Mouse (Mus musculus) gastrocnemius, adult 2 months (tissue): ENCODE results near the gene Oxtr. TPM values are rescaled to one million over a fixed set of nuclear protein-coding genes. Genes with fewer than 3 reads are reported as not detected.

Experiments used
- DNase-seq: peaks from one replicate; pipeline ENCODE4 v3.0.0; 2022
- H3K27ac ChIP-seq: fragments of 200-600 bp; 2 replicates; pipeline ENCODE4 v1.8.1; 2022; ENCODE audit warnings: mild to moderate bottlenecking
- H3K4me3 ChIP-seq: fragments of 200-600 bp; 2 replicates; pipeline ENCODE4 v1.8.1; 2022; ENCODE audit warnings: mild to moderate bottlenecking, moderate library complexity
- CTCF ChIP-seq: fragments of 200-600 bp; IDR thresholded peaks from 2 replicates; pipeline ENCODE4 v1.8.1; 2022; ENCODE audit warnings: antibody characterized with exemption, mild to moderate bottlenecking, moderate library complexity
- intact Hi-C: fragments of 180-260 bp; cut with DNase I; formaldehyde crosslinking; loops from one replicate; pipeline ENCODE4 v1.15.1; 2025
- long read RNA-seq, 2 experiments: library from polyadenylated mRNA; stranded (forward); transcript quantifications; one replicate each; pipeline ENCODE4 v2.0.0; 2021
- total RNA-seq, 2 experiments: library from RNA; stranded (reverse); gene quantifications; 2 replicates each; pipeline ENCODE4 v1.2.3; 2021

Gene Oxtr
- total RNA-seq, result under 1 TPM; 0.05 to 0.25 TPM
- long read RNA-seq, experiment 1, partial matches to known transcripts, result 1 of 1 reads
- long read RNA-seq, experiment 1, other reads (novel, unspliced or antisense), result 0 of 1 reads
- long read RNA-seq, experiment 2, partial matches to known transcripts, result 0 of 1 reads
- long read RNA-seq, experiment 2, other reads (novel, unspliced or antisense), result 1 of 1 reads

DNA sequence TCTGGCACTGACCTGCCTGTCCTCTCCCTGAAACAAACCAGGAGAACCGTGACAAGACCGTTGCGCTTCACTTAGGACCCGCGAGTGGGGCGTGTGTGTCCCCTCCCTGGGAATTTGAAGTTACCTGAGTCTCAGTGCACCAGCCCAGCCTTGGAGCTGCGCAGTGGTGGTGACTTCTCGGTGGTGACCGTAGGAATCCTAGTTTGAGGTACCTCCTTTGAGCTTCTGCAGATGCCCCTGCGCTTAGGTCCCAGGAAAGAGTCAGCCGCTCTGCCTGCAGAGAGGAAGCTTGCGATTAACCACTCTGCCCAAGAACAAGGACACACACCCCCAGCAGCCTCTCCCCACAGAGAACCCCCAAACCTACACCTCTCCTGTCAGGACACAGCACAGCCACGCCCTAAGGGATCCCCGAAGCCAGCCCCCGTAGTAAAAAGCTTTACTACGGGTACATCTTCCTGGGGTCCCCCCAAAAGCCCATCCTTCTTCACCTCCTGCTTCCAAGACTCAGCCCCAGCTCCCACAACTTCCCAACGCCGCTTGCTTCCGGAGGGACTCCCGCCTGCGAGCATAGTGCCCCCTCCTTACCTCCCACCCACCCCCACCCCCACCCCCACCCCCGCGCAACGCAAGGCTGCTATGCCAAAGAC is at the start of gene Oxtr:
Oxtr (minus strand) TSS at position 34 of the 650 bp plus-strand sequence.
- H3K4me3 ChIP-seq, result peak within 1 kb of the TSS; percentile 69
- TF ChIP-seq CTCF, result no peak
- DNase-seq, result no peak
- intact Hi-C loops, result loop anchor here (5.0 to 10.0 kb wide), 2 partner anchors 205 to 512 kb away; partner anchors contain the start of gene Rad18
- no peak within 1 kb of the TSS for H3K27ac ChIP-seq

DNA sequence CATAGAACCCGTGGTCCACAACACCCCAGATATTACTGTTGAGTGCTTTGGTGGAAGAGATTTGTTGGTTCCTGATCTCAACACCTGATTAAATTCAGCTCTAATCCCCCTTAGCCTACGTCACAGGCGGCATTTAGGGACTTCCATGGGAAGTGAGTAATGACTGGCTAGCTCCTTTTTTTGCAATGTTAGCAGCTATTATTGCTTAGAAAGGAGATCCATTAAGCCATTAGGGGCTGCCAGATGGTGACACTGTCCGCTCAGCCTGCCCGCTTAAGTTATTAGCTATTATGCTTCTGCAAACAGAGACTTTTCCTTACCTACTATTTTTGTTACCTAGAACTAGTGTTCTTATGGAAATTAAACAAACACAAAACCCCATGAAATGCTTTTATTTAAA is 35.7 kb upstream of the Oxtr start:
- intact Hi-C loops, result no loop called here

DNA sequence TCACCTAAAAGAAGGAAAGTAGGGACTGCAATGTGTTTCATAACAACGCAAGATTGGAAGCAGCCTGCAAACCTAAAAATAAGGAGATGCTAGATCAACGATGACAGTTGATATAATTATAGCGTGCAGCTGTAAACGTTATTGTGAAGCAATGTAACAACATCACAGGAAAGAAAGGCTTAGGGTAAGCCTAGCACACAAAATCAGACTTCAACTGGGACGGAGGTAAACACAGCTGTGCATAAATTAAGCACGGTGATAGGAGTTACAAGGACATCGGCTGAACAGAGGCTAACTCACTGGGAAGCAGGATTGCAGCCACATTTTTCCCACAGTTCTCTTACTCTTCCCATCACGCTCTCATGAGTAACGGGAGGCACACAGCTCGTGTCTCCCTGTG is 34.7 kb upstream of the Oxtr start:
- TF ChIP-seq CTCF, result no peak
- Histone ChIP-seq H3K4me3 (no peak overlapping the region), H3K27ac (no peak overlapping the region)
- no peak for DNase-seq
- intact Hi-C loops, result no loop called here

More for the DNA sequence above, 35.7 kb upstream of the Oxtr start:
- TF ChIP-seq CTCF, result no peak
- no peak overlapping the region for H3K4me3 ChIP-seq
- H3K27ac ChIP-seq, result no peak overlapping the region
- no peak for DNase-seq

DNA sequence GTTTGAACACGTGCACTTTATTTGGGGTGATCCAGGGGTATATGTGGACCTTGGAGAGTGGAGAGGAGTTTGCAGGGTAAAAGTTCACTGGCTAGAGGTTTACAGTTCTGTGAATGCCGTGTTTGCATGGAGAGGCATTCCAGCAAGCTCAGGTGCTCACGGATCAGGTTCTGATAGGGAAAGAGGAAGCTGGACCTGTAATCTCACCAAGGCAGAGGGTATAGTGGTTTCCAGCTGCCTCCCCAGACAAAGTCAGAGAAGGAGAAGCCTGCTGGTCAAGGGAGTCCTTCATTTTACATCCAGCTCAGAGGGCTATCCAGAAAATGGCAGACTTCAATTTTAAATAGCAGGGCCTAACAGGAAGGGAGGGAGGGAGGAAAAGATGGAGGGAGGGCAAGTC is 28.2 kb upstream of the Oxtr start:
- no peak overlapping the region for H3K4me3 ChIP-seq
- TF ChIP-seq CTCF, result no peak
- intact Hi-C loops, result no loop called here
- no peak overlapping the region for H3K27ac ChIP-seq
- no peak for DNase-seq

DNA sequence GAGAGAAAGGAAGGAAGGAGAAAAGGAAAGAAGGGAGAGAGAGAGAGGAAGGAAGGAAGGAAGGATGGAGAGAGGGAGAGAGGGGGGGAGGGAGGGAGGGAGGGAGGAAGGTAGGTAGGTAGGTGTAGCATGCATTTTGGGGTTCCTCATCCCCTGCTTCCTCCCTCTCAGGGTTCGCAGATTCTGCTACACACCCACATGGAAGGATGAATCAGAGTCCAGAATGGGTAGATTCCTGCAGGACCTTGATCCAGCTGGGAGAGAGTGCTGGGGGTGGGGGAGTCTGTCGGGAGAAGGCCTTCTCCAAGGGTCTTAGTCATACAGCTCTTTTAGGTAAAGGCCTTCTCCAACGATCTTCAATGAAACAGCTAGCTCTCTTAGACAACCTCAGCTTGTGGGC is 27.8 kb upstream of the Oxtr start:
- H3K27ac ChIP-seq, result no peak overlapping the region
- intact Hi-C loops, result no loop called here
- no peak for DNase-seq
- no peak for TF ChIP-seq CTCF
- H3K4me3 ChIP-seq, result no peak overlapping the region

DNA sequence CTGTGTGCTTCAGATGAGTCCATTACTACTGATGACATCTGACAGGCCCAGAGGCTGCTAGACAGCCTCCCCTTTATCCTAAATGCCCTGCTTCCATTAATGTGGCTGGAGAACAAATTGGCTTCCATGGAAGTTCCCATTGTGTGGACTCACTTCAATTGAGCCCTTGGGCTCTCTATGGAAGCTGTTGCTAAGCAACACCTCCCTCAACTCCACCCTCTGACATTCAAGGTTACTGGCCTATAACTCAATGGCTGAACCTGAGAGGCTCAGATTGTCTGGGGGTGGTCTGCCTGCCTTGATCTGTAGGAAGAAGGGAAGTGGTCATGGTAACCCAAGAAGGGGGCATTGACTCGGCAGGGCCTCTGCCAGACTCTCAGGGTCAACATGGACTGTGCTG is 26.8 kb upstream of the Oxtr start:
- TF ChIP-seq CTCF, result no peak
- intact Hi-C loops, result no loop called here
- H3K4me3 ChIP-seq, result no peak overlapping the region
- no peak for DNase-seq
- no peak overlapping the region for H3K27ac ChIP-seq

DNA sequence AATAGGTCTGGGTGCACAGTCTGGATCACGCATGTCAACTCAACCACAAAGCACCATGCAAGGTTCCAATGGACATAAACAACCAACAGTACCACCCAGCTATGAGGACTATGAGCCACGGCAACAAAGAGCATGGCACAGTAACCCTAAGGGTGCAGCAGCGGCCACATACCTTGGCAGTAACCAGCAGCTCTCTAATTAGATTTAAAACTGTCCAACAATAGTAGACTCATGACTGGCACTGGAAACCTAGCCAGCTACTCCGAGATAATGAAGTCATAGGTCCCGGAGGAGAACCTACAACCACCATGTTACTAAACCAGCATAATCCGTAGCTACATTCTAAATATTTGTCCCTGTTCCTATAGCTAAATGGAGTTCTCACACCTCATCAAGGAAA is 24.8 kb upstream of the Oxtr start:
- no peak for TF ChIP-seq CTCF
- intact Hi-C loops, result no loop called here
- no peak for DNase-seq
- Histone ChIP-seq H3K4me3 (no peak overlapping the region), H3K27ac (no peak overlapping the region)

DNA sequence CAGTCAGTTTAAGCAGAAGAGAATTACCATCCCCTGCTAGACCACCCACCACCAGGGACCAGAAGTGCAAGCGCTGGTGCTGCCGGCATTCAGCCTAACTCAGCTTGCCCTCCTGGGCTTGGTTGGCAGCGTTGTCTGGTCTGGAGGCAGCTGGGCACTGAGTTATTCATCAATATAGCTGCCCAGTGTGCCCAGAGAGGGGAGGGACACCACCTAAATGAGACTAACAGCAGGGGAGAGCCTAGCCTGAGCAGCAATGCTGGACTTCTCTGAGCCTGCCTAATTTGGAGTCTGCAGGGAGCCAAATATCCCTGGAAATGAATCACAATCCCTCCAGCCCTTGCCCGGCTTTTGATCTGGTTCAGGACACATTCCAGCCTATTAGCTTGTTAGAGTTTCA is 20.6 kb upstream of the Oxtr start:
- no peak for DNase-seq
- Histone ChIP-seq H3K4me3 (no peak overlapping the region), H3K27ac (no peak overlapping the region)
- no peak for TF ChIP-seq CTCF
- intact Hi-C loops, result no loop called here

DNA sequence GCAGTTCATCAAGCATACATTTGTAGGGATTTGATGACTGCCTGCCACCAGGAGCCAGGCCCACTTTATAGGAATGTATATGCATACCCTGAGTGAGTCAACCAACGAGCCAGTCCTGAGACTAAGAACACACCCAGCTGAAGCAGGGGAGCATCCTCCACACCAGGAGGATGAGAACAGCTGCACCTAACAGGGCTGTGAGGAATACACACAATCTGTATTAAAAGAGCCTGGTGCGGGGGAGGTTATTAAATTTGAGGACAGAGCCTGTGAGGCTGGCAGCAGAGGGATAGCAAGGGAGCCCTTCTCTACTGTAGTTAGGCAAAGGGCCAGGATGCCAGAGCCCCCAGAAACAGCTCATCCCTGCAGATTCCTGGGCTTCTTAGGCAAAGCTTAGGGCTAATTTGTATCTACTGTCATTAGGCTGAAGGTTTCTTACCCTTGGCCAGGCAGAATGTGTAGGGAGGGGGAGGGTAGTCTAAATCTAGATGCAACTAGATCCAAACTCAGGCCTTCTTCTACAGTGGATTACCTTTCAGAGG is 19.9 kb upstream of the Oxtr start:
- no peak overlapping the region for H3K4me3 ChIP-seq
- TF ChIP-seq CTCF, result no peak
- no peak for DNase-seq
- H3K27ac ChIP-seq, result no peak overlapping the region
- intact Hi-C loops, result no loop called here

DNA sequence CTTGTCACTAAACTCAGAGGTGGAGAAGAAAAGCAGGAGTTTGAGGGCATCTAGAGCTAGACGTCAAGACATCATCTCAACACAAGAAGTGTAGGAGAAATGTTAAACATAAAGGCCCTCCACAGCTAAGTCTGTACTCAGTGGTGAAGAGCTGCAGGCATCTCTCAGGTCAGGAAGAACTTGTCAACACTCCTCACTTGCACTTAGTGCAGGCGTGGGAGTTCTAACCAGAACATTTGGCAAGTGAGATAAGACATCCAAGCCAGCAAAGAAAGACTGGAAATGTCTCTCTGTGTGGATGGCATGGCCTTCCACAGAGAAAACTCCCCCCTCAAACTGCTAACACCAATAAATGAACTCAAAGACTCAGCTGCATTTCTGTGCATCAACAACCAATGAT is 17.9 kb upstream of the Oxtr start:
- no peak overlapping the region for H3K4me3 ChIP-seq
- DNase-seq, result no peak
- intact Hi-C loops, result no loop called here
- TF ChIP-seq CTCF, result no peak
- no peak overlapping the region for H3K27ac ChIP-seq

DNA sequence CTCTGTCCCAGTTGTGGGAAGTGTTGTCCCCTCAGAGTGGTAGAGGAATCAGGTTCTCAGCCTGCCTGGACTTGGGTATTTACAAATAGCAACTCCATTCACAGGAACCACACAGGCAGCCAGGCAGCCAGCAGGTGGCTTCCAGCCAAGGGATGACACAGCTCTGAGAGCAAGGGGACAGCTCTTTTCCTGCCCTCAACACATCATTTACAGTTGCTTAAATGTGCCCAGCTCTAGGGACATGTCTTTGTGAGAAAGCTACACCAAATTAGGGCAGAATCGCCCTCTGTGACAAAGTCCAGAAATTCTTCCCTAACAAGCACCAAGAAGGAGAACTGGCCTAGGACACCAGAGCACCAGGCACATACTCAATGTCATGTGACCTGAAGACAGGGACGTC is 11.4 kb upstream of the Oxtr start:
- Histone ChIP-seq H3K27ac (no peak overlapping the region), H3K4me3 (no peak overlapping the region)
- no peak for TF ChIP-seq CTCF
- intact Hi-C loops, result no loop called here
- DNase-seq, result peak; percentile 63

DNA sequence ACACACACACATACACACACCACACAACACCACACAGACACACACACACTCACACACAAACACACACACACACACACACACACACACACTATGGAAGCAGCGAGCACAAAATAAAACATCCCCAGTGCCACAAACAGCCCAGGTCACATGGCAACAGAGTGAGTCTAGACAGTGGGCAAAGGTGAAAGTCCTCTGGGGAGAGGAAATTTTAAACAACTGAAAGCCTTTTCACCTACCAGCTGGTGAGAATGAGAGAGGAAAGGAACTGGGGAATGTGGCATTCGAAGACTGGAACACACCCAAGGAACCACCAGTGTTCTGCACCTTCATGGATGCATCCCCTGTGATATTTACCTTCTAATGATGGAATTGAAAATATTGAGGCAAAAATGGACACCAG is 9.7 kb upstream of the Oxtr start:
- no peak for DNase-seq
- H3K27ac ChIP-seq, result no peak overlapping the region
- intact Hi-C loops, result loop anchor here (10.0 kb wide), 1 partner anchor 195 kb away; the partner anchor contains the start of gene Rad18
- H3K4me3 ChIP-seq, result no peak overlapping the region
- no peak for TF ChIP-seq CTCF

DNA sequence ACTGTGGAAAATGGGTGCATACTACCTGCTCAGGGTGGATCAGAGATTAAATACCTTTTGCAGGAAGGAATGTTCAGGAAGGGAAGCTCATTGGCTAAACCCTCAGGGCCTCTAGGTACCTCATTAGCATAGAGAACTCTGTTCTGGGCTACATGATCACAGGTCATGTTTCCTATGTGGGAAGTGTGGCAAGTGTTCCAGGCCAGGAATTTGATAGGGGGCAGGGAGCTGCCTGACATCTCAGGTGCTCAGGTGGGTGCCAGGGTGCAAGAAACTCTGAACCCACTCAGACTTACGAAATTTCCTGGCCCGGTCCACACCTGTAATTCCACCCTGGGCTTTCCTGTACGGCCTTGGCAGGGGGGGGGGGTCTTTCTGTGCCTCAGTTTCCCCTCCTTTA is 9.0 kb upstream of the Oxtr start:
- TF ChIP-seq CTCF, result no peak
- Histone ChIP-seq H3K27ac (no peak overlapping the region), H3K4me3 (no peak overlapping the region)
- intact Hi-C loops, result loop anchor here (10.0 kb wide), 1 partner anchor 196 kb away; the partner anchor contains the start of gene Rad18
- DNase-seq, result no peak

DNA sequence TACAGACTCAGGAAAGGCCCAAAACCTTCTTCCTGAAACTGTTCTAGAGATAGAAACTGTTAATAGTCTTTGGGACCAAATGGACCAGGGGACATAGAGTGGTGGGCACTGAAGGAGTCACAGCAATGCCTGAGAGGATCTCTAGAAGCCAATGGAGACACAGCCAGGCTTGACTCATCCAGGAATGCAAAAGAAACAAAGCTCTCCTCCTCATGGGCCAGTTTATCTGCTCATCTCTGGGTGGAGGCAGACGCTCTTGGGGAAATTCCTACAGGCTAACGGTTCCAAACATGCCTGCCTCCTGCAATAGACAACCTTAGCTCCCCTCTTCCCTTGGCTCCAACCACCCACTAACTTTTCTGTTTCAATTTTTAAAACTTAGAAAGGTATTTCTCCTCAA is 7.7 kb upstream of the Oxtr start:
- no peak for DNase-seq
- Histone ChIP-seq H3K4me3 (no peak overlapping the region), H3K27ac (no peak overlapping the region)
- TF ChIP-seq CTCF, result no peak
- intact Hi-C loops, result loop anchor here (10.0 kb wide), 1 partner anchor 197 kb away; the partner anchor contains the start of gene Rad18
